Mouse (Mus musculus) layer of hippocampus, adult 9-11 months (tissue): ENCODE results near the gene Gdpd4.

Experiments
- DNase-seq: peaks from one replicate; pipeline ENCODE4 v3.0.0; 2022

Gene Gdpd4

DNA sequence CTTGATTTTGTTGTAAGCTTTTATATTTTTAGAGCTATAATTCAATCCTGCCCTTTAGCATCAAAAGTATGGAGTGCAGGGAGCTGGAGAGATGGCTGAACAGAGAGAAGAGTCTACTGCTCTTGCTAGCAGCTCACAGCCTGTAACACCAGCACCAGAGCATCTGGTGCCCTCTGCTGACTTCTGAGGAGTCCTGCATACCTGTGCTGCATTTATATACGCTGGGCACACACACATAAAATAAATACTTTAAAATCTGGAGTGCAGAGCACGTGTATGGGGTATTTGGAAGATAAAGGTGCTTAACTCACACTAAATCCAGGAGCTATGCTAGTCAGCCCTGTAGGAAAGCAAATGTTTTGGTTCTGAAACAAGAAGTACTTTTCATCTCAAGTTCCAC lies 166.6 kb downstream of the Gdpd4 start:
- no peak for DNase-seq

DNA sequence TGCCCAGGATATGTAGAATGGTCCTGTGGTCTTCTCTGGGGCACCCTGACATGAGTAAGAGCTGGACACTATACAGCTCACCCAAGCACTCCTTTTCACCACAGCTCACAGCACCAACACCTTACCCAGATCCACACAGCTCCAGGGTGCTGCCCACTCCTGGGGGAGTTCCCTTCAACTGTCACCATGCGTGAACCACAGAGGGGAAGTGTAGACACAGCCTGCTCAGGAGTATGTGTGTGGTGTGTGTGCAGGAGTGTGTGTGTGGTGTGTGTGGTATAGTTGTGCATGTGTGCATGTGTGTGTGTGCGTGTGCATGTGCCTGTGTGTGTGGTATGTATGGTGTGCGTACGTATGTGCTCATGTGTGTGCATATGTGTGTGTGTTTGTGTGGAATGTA lies 176.1 kb downstream of the Gdpd4 start:
- DNase-seq = no peak

DNA sequence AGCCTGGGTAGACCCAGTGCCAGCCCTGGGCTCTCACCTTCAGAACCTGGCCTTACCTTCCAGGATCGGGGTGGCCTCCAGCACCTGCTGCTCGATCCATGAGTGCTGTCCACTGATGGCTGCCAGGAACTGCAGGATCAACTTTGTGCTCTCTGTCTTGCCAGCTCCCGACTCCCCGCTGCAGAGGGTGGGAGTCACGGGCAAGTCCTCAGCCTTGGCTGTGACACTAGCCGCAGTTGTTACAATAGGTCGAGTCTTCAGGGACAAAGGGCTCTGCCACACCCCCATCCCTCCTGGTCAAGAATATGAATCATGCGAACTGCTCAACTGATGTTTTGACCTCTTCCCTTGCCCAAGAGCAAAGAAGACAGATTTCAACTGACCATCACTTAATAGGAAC lies 177.8 kb downstream of the Gdpd4 start:
- DNase-seq = no peak
